Mouse (Mus musculus) stomach, postnatal 0 days (tissue): ENCODE measurements around the gene Klhl21. TPM values are rescaled to one million over a fixed set of nuclear protein-coding genes. Genes with fewer than 3 reads are reported as not detected.

Source experiments
- ATAC-seq: fragments of 200-750 bp; cut with Nextera tagmentation; 2 replicates; pipeline ENCODE4 v1.8.0; 2017; ENCODE audit not compliant: low FRiP score, low TSS enrichment
- DNase-seq: peaks from one replicate; pipeline ENCODE4 v3.0.0-alpha.2; 2016; ENCODE audit warnings: low spot score
- H3K27ac ChIP-seq: fragments of 300-500 bp; sonication (generic); replicated peaks from 2 replicates; pipeline ENCODE4 v1.5.1; 2014; ENCODE audit warnings: mild to moderate bottlenecking, control low read depth
- H3K27me3 ChIP-seq: fragments of 300-500 bp; sonication (generic); 2 replicates; pipeline ENCODE4 v1.6.1; 2014; ENCODE audit warnings: low read length; ENCODE audit not compliant: control insufficient read depth, insufficient read depth
- H3K36me3 ChIP-seq: fragments of 300-500 bp; sonication (generic); 2 replicates; pipeline ENCODE4 v1.6.1; 2014; ENCODE audit warnings: low read length, mixed read lengths; ENCODE audit not compliant: control insufficient read depth, insufficient read depth
- H3K4me1 ChIP-seq: fragments of 300-500 bp; sonication (generic); replicated peaks from 2 replicates; pipeline ENCODE4 v1.6.1; 2014; ENCODE audit warnings: antibody characterized with exemption; ENCODE audit not compliant: control insufficient read depth, insufficient read depth
- H3K4me2 ChIP-seq: fragments of 300-500 bp; sonication (generic); replicated peaks from 2 replicates; pipeline ENCODE4 v1.6.1; 2014; ENCODE audit warnings: low read depth, mild to moderate bottlenecking, control low read depth, moderate library complexity
- H3K4me3 ChIP-seq: fragments of 300-500 bp; sonication (generic); 2 replicates; pipeline ENCODE4 v1.5.1; 2014; ENCODE audit warnings: low read depth, low read length, control low read depth
- H3K9ac ChIP-seq: fragments of 300-500 bp; sonication (generic); 2 replicates; pipeline ENCODE4 v1.6.1; 2014; ENCODE audit warnings: mild to moderate bottlenecking, low read length, control low read depth, mixed read lengths
- H3K9me3 ChIP-seq: fragments of 300-500 bp; sonication (generic); 2 replicates; pipeline ENCODE4 v1.6.1; 2016; ENCODE audit warnings: low read length; ENCODE audit not compliant: control insufficient read depth
- CTCF ChIP-seq: IDR thresholded peaks from 2 replicates; pipeline ENCODE4 v1.5.1; 2016; ENCODE audit warnings: antibody characterized with exemption, low read depth, mild to moderate bottlenecking, moderate library complexity
- EP300 ChIP-seq: optimal IDR thresholded peaks from 2 replicates; pipeline ENCODE3; 2016; ENCODE audit warnings: antibody characterized with exemption
- WGBS: fragments of 180-500 bp; shearing (Covaris S2); extraction: QIAGEN DNeasy Blood & Tissue Kit; methylation state at CpG from one replicate; pipeline ENCODE4 v1.1.7; 2014; 5-methylcytosine and 5-hydroxymethylcytosine counted together
- polyA plus RNA-seq: library from polyadenylated mRNA; unstranded; fragments of >200 nt; fragmentation: Nextera tagmentation; extraction: Ambion mirVana; gene quantifications from 2 replicates; pipeline ENCODE4 v1.2.1, GENCODE M21; 2015

Klhl21 gene
- polyA plus RNA-seq, 1 experiment from 2014 or later: 11.9 TPM

DNA sequence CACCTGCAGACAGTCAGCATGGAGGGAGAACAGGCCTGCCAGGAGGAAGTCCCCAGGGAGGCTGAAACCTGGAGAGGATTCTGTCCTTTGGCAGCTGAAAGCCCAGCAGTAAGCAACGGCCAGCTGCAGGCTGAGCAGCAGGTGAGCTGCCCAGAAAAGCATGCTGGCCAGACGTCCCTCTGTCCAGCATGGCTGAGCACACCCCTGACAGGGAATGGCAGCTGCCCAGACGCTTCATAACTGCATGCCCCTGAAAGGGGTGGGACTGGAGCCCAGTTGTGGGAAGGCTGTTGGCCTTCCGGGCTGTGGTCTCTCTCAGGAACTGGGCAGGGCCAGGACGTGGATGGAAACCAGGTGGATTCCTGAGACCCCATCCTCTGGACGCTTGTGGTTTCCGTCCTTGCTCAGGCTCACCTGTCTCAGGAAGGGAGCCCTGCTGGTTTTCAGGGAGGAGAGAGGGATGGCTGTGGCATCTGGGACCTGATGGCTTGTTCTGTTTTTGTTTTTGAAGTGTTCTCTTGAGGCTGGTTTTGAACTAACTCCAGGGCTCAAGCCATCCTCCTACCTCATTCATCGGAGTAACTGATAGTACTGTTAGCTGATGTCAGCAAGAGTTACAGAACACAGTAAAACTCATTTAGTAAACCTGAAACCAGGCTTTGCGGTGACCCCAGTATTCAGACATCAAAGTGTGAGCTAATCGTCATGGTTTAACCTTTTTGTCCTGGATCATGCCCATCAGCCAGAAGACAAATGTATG is 29.8 kb downstream of the Klhl21 start, which contains the start of gene Tas1r1:
Gene Tas1r1, minus strand, starts transcription at position 344 of the 760 bp plus-strand sequence.
- Histone ChIP-seq H3K9me3 (no peaks in the 10 kb centered on the region), H3K27ac (peak within 1 kb of the TSS; percentile 67; the same call in 1 of the 2 replicates), H3K27me3 (no peaks in the 10 kb centered on the region), H3K4me3 (peak within 1 kb of the TSS; percentile 95), H3K4me2 (peak within 1 kb of the TSS; percentile 98), H3K4me1 (no peaks in the 10 kb centered on the region), H3K9ac (peak within 1 kb of the TSS; percentile 87), H3K36me3 (peaks cover 13% of the 10 kb centered on the region)
- WGBS: 32% methylated on average over 10 of the region's 10 CpGs
- ATAC-seq (no peak), DNase-seq (no peak)
- TF ChIP-seq EP300: no peak
- TF ChIP-seq CTCF: no peak

DNA sequence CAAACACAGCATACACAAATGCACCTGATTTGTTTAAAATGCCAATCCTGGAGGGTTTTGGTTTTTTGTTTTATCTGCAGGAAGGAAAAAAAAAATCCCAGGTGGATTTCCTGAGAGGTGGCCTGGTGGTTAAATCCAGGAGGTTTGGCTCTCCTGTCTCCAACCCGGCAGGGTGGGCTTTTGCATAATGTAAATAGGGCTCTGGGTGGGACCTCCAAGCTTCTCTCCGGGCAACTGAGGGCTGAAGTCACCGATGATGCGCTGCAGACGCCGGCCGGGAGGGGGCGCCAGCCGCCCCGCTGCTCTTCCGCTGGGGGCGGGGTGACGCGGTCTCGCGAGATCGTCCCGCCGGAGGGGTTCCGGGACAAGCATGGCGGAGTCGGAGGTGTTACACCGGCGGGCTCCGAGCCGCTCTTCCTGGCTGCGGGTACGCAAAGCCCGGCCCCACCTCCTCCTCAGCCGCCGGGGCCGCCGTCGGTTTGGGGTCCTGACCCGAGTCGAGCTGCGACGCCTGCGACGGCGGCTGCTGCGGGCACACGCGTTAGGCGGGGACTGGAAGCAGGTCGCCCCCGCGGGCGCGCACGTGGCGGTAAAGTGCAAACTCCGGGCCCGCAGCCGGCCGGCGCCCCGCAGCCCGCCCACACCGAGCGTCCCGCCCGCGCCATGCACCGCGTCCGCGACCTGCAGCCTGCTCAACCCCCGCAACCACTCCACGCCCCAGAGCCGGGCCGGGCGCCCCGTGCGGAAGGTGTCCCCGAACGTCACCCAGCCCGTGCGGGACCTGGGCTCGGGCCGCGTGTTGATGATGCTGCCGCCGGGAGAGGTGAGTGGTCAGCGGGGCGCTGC is 30.6 kb downstream of the Klhl21 start, which contains the start of gene Nol9:
Gene Nol9, plus strand, starts transcription at position 337 of the 846 bp plus-strand sequence.
- ATAC-seq: peak; percentile 91
- under 1% methylated on average over 84 of the region's 86 CpGs for WGBS

DNA sequence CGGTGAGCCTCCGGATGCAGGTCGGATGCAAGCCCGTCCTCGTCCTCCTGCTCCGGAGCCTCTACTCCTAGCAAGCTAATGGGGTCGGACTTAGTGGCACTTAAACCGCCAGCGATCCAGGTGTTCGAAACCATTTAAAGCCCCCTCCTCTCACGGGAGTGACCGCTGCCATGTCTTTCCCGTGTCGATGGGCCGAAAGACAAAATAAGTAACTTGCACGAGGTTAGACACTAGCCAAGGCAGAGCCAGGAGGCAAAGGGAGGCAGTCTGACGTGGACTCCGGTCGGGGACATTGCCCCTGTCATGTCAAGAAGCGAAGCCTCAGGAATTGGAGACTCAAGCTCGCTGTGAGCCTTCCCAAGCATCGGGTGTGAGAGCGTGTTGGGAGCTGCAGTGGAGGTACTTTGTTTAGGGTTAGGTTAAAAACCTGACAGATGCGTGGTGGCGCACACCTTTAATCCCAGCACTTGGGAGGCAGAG is 31.3 kb downstream of the Klhl21 start:
- H3K4me3 ChIP-seq: peak overlapping the region; percentile 95
- TF ChIP-seq CTCF: no peak
- no peak for TF ChIP-seq EP300
- DNase-seq: no peak
- H3K36me3 ChIP-seq: peaks cover 15% of the 10 kb centered on the region
- no peak for ATAC-seq
- peak overlapping the region; percentile 98 for H3K4me2 ChIP-seq
- no peak overlapping the region; the same call in 1 of the 2 replicates for H3K27ac ChIP-seq
- H3K27me3 ChIP-seq: no peaks in the 10 kb centered on the region
- H3K4me1 ChIP-seq: no peaks in the 10 kb centered on the region
- 2% methylated on average over 25 of the region's 25 CpGs for WGBS
- H3K9me3 ChIP-seq: no peaks in the 10 kb centered on the region
- H3K9ac ChIP-seq: peak overlapping the region; percentile 87

More for the DNA sequence above, 30.6 kb downstream of the Klhl21 start, which contains the start of gene Nol9:
- Histone ChIP-seq H3K4me2 (peak within 1 kb of the TSS; percentile 98), H3K27me3 (no peaks in the 10 kb centered on the region), H3K9ac (peak within 1 kb of the TSS; percentile 87), H3K4me3 (peak within 1 kb of the TSS; percentile 95), H3K4me1 (no peaks in the 10 kb centered on the region), H3K36me3 (peaks cover 14% of the 10 kb centered on the region), H3K9me3 (no peaks in the 10 kb centered on the region), H3K27ac (peak within 1 kb of the TSS; percentile 67; the same call in 1 of the 2 replicates)
- peak; percentile 94 for DNase-seq
- peak; percentile 99 for TF ChIP-seq CTCF
- TF ChIP-seq EP300: peak; percentile 99

DNA sequence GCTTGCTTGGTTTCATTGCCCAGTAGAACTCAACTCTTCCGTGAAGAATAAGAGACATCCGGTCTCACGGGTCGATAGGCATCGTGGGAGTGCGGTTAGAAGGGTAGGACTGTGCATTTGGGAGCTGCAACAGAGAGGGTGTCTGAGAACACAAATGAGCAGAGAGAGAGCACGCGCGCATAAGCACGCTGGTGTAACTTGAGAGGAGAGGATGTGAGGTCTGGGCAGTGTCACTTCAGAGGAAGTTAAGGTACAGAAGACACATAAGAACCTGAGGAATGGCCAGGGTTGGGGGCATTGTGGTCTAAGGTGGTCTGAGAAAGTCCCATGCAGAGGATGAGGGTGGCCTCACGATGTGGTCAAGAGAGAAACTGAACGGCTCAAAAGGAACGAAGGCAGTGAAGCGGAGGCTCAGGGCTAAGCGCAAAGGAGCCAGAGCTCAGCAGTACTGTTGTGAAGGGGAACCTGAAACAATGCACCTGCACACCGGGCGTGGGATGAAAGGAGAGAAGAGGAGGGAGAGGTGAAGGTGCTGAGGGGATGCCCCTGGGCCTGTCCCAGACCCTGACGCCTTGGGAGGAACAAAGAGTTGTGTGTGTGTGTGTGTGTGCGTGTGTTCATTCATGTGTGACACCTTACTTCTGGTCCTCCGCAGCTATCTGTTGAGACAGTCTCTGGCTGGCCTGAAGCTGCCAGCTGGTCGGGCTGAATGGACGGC is 33.5 kb downstream of the Klhl21 start:
- Histone ChIP-seq H3K9ac (no peak overlapping the region), H3K4me1 (no peaks in the 10 kb centered on the region), H3K27me3 (no peaks in the 10 kb centered on the region), H3K4me3 (no peak overlapping the region), H3K36me3 (peaks cover 28% of the 10 kb centered on the region), H3K27ac (no peak overlapping the region), H3K4me2 (no peak overlapping the region), H3K9me3 (no peaks in the 10 kb centered on the region)
- TF ChIP-seq CTCF: no peak
- DNase-seq (no peak), ATAC-seq (no peak)
- WGBS: 94% methylated on average over 22 of the region's 22 CpGs

DNA sequence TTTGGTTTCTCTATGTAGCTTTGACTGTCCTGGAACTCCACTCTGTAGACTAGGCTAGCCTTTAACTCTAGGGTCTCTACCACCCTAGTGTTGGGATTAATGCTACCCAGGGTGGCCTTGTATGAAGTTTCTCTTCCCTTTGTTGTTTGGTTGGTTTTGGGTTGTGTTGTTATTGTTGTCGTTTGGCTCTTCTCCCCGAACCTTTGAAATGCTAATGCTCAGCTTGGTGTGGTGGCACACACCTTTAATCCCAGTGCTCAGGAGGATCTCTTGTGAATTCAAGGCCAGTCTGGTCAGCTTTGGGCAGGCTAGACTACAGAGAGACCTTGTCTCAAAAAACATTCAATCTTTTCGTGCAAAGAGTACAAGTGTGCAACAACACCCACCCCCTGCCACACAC is 34.6 kb downstream of the Klhl21 start:
- Histone ChIP-seq H3K4me2 (no peak overlapping the region), H3K27ac (no peak overlapping the region), H3K4me1 (no peaks in the 10 kb centered on the region), H3K36me3 (peaks cover 34% of the 10 kb centered on the region), H3K9ac (no peak overlapping the region), H3K4me3 (no peak overlapping the region), H3K27me3 (no peaks in the 10 kb centered on the region), H3K9me3 (no peaks in the 10 kb centered on the region)
- ATAC-seq (no peak), DNase-seq (no peak)
- no peak for TF ChIP-seq CTCF
- TF ChIP-seq EP300: no peak
- 85% methylated on average over 3 of the region's 3 CpGs for WGBS
